Mouse (Mus musculus): ENCODE results near the gene Calhm6. TPM values are rescaled to one million over a fixed set of nuclear protein-coding genes. Genes with fewer than 3 reads are reported as not detected.

The Calhm6 gene
- polyA plus RNA-seq (2014; fragmentation: Illumina TruSeq; extraction: RNeasy Lipid Tissue Mini Kit (QIAGEN cat#74804); ENCODE audit: low read depth, low replicate concordance), result 1.5 TPM

GRCm38 (mm10) chr10:34127392-34128378 lies at the start of gene Calhm6:
Gene Calhm6, minus strand, starts transcription at chr10:34127984.

DNA sequence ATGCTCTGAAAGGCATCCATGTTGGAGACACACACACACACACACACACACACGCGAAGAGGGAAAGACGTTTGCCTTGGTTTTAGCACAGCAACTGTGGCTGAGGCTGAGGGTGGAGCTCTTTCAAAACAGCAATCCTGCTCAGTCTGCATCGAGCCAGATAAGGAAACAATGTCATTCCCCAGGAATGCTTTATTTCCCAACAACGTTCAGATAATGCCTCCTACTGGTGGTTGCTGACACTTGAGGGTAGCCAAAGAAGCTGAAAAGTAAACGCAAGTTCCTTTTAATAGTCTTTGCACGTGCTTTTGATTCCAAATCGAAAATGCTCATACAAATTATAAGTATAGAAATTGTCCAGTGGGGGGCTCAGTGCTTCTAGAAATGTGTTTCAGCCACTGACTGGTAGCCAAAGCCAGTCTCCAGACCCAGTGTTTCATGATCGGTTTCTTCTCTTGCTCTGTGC lies 31.3 kb downstream of the Calhm6 start, which contains the start of gene Calhm5:
Calhm5 (minus strand) TSS at position 102 of the 466 bp plus-strand sequence.

Other genes starting within 250 kb of the Calhm6 start
- 0.19 TPM for gene Rsph4a, start 222.9 kb downstream of the Calhm6 start, polyA plus RNA-seq (2014; fragmentation: Illumina TruSeq; extraction: RNeasy Lipid Tissue Mini Kit (QIAGEN cat#74804); ENCODE audit: low read depth, low replicate concordance)
- gene Zup1, start 176.7 kb downstream of the Calhm6 start, polyA plus RNA-seq (2014; fragmentation: Illumina TruSeq; extraction: RNeasy Lipid Tissue Mini Kit (QIAGEN cat#74804); ENCODE audit: low read depth, low replicate concordance), result 77.4 TPM
- gene Rwdd1, start 108.4 kb downstream of the Calhm6 start, polyA plus RNA-seq (2014; fragmentation: Illumina TruSeq; extraction: RNeasy Lipid Tissue Mini Kit (QIAGEN cat#74804); ENCODE audit: low read depth, low replicate concordance), result 166 TPM
- not detected for gene Trappc3l, start 90.4 kb downstream of the Calhm6 start, polyA plus RNA-seq (2014; fragmentation: Illumina TruSeq; extraction: RNeasy Lipid Tissue Mini Kit (QIAGEN cat#74804); ENCODE audit: low read depth, low replicate concordance)
- not detected for gene Calhm4, start 83.7 kb downstream of the Calhm6 start, polyA plus RNA-seq (2014; fragmentation: Illumina TruSeq; extraction: RNeasy Lipid Tissue Mini Kit (QIAGEN cat#74804); ENCODE audit: low read depth, low replicate concordance)
- 4.0 TPM for gene Calhm5, start 31.5 kb downstream of the Calhm6 start, polyA plus RNA-seq (2014; fragmentation: Illumina TruSeq; extraction: RNeasy Lipid Tissue Mini Kit (QIAGEN cat#74804); ENCODE audit: low read depth, low replicate concordance)
- gene Dse, start 79.7 kb upstream of the Calhm6 start, polyA plus RNA-seq (2014; fragmentation: Illumina TruSeq; extraction: RNeasy Lipid Tissue Mini Kit (QIAGEN cat#74804); ENCODE audit: low read depth, low replicate concordance), result 9.9 TPM
- 61.0 TPM for gene Tspyl1, start 154.2 kb upstream of the Calhm6 start, polyA plus RNA-seq (2014; fragmentation: Illumina TruSeq; extraction: RNeasy Lipid Tissue Mini Kit (QIAGEN cat#74804); ENCODE audit: low read depth, low replicate concordance)
- gene Tspyl4, start 169.5 kb upstream of the Calhm6 start, polyA plus RNA-seq (2014; fragmentation: Illumina TruSeq; extraction: RNeasy Lipid Tissue Mini Kit (QIAGEN cat#74804); ENCODE audit: low read depth, low replicate concordance), result 27.5 TPM